Mouse (Mus musculus) forebrain, embryonic 15.5 days (tissue): ENCODE measurements at regions not wholly inside any gene's neighbourhood (a gene's known extent, or its start where the extent isn't known, plus 50 kb on each side); places are given as distances from the start of the nearest gene placed in this dataset.

Source experiments
- ATAC-seq: fragments of 200-750 bp; cut with Nextera tagmentation; replicated peaks from 2 replicates; pipeline ENCODE4 v1.8.0; 2017; ENCODE audit warnings: mild to moderate bottlenecking, moderate TSS enrichment, moderate library complexity
- H3K27ac ChIP-seq: fragments of 300-500 bp; sonication (generic); replicated peaks from 2 replicates; pipeline ENCODE4 v1.5.1; 2015; ENCODE audit warnings: mild to moderate bottlenecking, inconsistent platforms
- H3K27me3 ChIP-seq: fragments of 300-500 bp; sonication (generic); 2 replicates; pipeline ENCODE4 v1.6.1; 2015; ENCODE audit warnings: inconsistent platforms
- H3K36me3 ChIP-seq: fragments of 300-500 bp; sonication (generic); 2 replicates; pipeline ENCODE4 v1.6.1; 2015; ENCODE audit warnings: mild to moderate bottlenecking, inconsistent platforms
- H3K4me1 ChIP-seq: fragments of 300-500 bp; sonication (generic); 2 replicates; pipeline ENCODE4 v1.6.1; 2015; ENCODE audit warnings: inconsistent platforms
- H3K4me2 ChIP-seq: fragments of 300-500 bp; sonication (generic); replicated peaks from 2 replicates; pipeline ENCODE4 v1.6.1; 2015; ENCODE audit warnings: mild to moderate bottlenecking, inconsistent platforms
- H3K4me3 ChIP-seq: fragments of 300-500 bp; sonication (generic); 2 replicates; pipeline ENCODE4 v1.5.1; 2015; ENCODE audit warnings: mild to moderate bottlenecking, inconsistent platforms
- H3K9ac ChIP-seq: fragments of 300-500 bp; sonication (generic); replicated peaks from 2 replicates; pipeline ENCODE4 v1.6.1; 2015; ENCODE audit warnings: mild to moderate bottlenecking, inconsistent platforms
- H3K9me3 ChIP-seq: fragments of 300-500 bp; sonication (generic); 2 replicates; pipeline ENCODE4 v1.6.1; 2016; ENCODE audit warnings: inconsistent platforms
- WGBS: fragments of 180-500 bp; shearing (Covaris S2); methylation state at CpG from one replicate; pipeline ENCODE4 v1.1.7; 2015; ENCODE audit warnings: mixed read lengths; 5-methylcytosine and 5-hydroxymethylcytosine counted together

DNA sequence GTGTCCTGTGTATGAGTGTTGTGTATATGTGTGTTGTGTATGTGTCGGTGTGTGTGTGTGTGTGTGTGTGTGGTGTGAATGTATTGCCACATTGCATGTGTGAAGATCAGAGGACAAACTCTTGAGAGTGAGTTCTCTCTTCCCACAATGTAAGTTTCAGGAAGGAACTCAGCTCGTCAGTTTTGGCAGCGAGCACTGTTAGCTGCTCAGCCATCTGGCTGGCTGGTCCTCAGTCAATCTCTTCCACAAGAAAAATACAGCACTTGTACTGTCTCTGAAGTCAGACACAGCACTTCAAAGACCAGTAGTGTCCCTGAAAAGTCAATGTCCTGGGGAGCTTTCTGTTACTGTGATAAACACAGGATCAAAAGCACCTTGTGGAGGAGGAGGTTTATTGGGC lies 226.6 kb downstream of the Fam43a start:
- WGBS, result 56% methylated on average over 3 of the region's 3 CpGs
- Histone ChIP-seq H3K4me2 (no peak overlapping the region), H3K4me3 (no peak overlapping the region), H3K9ac (no peak overlapping the region), H3K4me1 (peaks cover 12% of the 10 kb centered on the region), H3K36me3 (no peaks in the 10 kb centered on the region), H3K9me3 (no peaks in the 10 kb centered on the region), H3K27me3 (no peaks in the 10 kb centered on the region), H3K27ac (peak overlapping the region; percentile 67)
- ATAC-seq, result peak; percentile 73; the same call in 1 of the 2 replicates

DNA sequence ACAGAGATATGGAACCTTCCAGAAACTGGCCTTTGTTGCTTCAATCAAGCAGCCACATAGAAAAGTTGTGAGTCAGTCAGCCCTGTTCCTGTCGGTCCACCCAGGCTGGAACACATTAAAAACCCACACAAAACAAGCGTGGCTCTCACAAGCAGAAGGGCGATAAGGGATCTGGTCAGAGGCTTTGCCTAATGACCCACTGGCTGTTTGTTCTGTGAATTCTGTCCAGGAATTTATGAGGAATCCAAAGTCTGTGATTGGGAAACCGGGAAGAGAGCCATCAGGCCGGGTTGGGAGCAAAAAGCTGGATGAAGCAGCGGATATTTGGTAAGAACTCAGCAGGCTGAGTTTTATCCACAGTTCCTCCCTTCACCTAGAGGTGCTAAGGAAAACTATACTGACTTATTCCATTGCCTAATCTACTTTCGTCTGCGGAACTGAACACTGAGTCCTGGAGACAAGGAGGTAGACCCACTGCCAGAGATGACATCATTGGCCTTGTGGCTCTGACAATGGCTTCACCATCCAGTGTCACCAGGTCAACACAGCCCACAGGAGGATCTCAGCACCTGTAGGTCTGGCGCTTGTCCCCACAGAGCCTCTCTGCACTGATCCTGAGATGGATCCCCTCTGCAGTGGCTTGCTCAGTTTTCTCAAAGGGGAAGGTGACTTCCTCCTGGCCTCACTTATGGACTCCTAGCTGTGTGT lies 228.5 kb downstream of the Fam43a start:
- WGBS, result 85% methylated on average over 9 of the region's 9 CpGs
- H3K27me3 ChIP-seq, result no peaks in the 10 kb centered on the region

DNA sequence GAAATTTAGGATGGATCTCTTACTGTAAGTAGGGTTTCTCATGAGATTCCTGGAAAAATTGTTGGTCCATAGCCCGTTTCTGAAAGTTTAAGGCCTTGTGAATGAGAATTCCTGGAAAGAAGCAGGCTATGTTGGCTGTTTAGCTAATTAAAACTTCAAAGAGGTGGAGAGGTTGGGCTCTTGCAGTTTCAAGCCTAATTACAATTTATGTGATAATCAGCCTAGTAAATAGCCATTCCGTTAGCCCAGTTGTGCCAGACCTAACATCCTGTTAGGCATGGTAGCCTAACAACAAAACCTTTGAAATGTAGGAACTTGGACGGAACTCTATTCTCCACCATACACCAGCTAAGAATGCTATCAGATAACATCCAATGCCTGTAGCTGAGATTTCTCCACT lies 235.0 kb downstream of the Fam43a start:
- WGBS, result 23% methylated on average over 3 of the region's 3 CpGs
- no peak for ATAC-seq

More for the DNA sequence above, 228.5 kb downstream of the Fam43a start:
- no peaks in the 10 kb centered on the region for H3K36me3 ChIP-seq
- peaks cover 4% of the 10 kb centered on the region for H3K4me1 ChIP-seq
- no peaks in the 10 kb centered on the region for H3K9me3 ChIP-seq
- H3K4me2 ChIP-seq, result no peak overlapping the region
- no peak overlapping the region for H3K9ac ChIP-seq
- no peak overlapping the region for H3K27ac ChIP-seq
- ATAC-seq, result no peak
- no peak overlapping the region for H3K4me3 ChIP-seq

DNA sequence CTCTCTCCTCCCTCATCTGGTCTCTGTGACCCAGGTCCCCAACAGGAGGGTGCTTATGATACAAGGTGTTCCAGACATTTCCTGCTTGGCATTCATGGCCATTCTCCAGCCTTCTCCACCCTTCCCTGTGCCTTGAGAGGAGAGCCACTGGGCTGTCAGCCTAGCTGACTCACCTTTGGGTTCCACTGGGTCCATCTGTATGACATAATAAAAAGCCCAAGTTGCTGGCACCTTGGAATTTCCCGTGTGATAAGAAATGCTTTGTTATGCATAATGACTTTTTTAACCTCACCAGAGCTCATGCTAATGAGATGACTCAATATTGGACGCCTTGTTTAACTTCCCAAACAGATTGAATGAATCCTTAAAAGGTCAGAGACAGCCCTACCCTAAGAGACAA lies 236.2 kb downstream of the Fam43a start:
- Histone ChIP-seq H3K27me3 (no peaks in the 10 kb centered on the region), H3K4me2 (no peak overlapping the region), H3K27ac (no peak overlapping the region), H3K4me3 (no peak overlapping the region), H3K36me3 (no peaks in the 10 kb centered on the region), H3K4me1 (no peaks in the 10 kb centered on the region), H3K9ac (no peak overlapping the region), H3K9me3 (no peaks in the 10 kb centered on the region)
- ATAC-seq, result no peak
- WGBS, result 34% methylated on average over 2 of the region's 2 CpGs

More for the DNA sequence above, 235.0 kb downstream of the Fam43a start:
- no peaks in the 10 kb centered on the region for H3K27me3 ChIP-seq
- H3K4me1 ChIP-seq, result no peaks in the 10 kb centered on the region
- H3K9ac ChIP-seq, result no peak overlapping the region
- no peak overlapping the region for H3K27ac ChIP-seq
- H3K4me2 ChIP-seq, result no peak overlapping the region
- no peak overlapping the region for H3K4me3 ChIP-seq
- no peaks in the 10 kb centered on the region for H3K9me3 ChIP-seq
- no peaks in the 10 kb centered on the region for H3K36me3 ChIP-seq

DNA sequence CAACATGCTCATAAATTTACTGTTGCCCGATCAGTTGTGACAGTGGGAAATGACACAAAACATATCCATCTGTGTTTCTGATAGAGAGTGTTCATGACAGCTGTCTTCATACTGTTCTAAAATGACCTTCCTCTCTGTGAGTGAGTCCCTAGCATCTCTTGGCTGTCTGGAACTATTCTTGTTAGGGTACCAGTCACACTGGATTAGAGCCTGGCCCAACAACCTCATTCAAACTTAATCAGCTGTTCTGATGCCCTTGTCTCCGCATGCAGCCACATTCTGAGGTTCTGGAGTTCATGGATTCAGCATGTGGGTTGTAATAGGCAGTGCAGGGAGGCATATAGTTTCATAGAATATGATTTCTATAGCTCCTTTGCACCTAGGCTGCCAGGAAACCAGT lies 238.4 kb downstream of the Xxylt1 start:
- no peaks in the 10 kb centered on the region for H3K9me3 ChIP-seq
- no peaks in the 10 kb centered on the region for H3K4me1 ChIP-seq
- no peak overlapping the region for H3K27ac ChIP-seq
- no peak for ATAC-seq
- WGBS, result 80% methylated on average over 2 of the region's 2 CpGs
- H3K4me2 ChIP-seq, result no peak overlapping the region
- H3K27me3 ChIP-seq, result no peaks in the 10 kb centered on the region
- H3K9ac ChIP-seq, result no peak overlapping the region
- no peaks in the 10 kb centered on the region for H3K36me3 ChIP-seq
- no peak overlapping the region for H3K4me3 ChIP-seq

- no peak for ATAC-seq
- Histone ChIP-seq H3K4me2 (no peak overlapping the region), H3K4me3 (no peak overlapping the region), H3K36me3 (no peaks in the 10 kb centered on the region), H3K4me1 (no peaks in the 10 kb centered on the region), H3K9ac (no peak overlapping the region), H3K9me3 (no peaks in the 10 kb centered on the region), H3K27me3 (no peaks in the 10 kb centered on the region), H3K27ac (no peak overlapping the region)
- WGBS, result 70% methylated on average over 1 of the region's 1 CpGs
These were observed 228.6 kb downstream of the Xxylt1 start for GRCm38 (mm10) chr16:30852595-30852994.

- Histone ChIP-seq H3K9ac (no peak overlapping the region), H3K4me3 (no peak overlapping the region), H3K36me3 (no peaks in the 10 kb centered on the region), H3K27ac (no peak overlapping the region), H3K27me3 (no peaks in the 10 kb centered on the region), H3K4me2 (no peak overlapping the region), H3K4me1 (no peaks in the 10 kb centered on the region), H3K9me3 (no peaks in the 10 kb centered on the region)
- 84% methylated on average over 4 of the region's 4 CpGs for WGBS
- no peak for ATAC-seq
These were observed 226.5 kb downstream of the Xxylt1 start for GRCm38 (mm10) chr16:30854716-30855115.

- Histone ChIP-seq H3K4me3 (no peak overlapping the region), H3K27ac (no peak overlapping the region), H3K36me3 (no peaks in the 10 kb centered on the region), H3K9ac (no peak overlapping the region), H3K4me1 (no peaks in the 10 kb centered on the region), H3K9me3 (no peaks in the 10 kb centered on the region), H3K27me3 (no peaks in the 10 kb centered on the region), H3K4me2 (no peak overlapping the region)
- WGBS, result 57% methylated on average over 2 of the region's 2 CpGs
- ATAC-seq, result no peak
These were observed 223.6 kb downstream of the Xxylt1 start for GRCm38 (mm10) chr16:30857656-30858055.

DNA sequence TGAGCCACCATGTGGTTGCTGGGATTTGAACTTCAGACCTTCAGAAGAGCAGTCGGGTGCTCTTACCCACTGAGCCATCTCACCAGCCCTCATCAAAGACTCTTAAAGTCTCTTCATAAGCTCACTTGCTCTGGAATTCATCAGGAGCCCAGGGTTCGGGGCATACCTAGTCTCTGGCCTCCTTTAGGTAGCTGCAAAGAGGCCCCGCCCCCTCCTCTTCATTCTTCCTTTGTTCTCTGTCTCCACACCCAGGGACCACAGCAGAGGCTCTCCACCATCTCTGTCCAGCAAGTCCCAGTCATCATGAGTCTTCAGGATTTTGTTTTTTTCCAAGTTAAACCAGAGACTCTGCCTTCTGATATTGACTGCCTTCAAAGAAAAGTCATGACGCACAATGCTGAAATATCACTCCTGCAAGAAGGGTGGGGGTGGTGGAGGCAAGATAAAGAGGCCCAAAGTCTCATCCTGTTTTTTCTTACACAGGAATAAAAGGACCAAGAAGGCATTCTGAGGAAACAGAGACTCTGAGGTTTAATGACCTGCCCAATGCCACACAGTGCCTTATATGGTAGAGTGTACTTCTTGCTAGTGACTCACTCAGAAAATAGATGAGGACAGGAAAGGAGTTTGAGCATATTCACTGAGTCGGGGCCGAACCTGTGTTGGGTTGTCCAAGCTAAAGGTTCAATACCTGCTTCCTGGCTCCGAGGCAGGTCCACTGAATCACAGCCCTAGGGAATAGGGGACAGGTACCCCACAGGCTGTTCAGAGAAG lies 211.9 kb downstream of the Xxylt1 start:
- no peak overlapping the region for H3K4me3 ChIP-seq
- H3K9me3 ChIP-seq, result no peaks in the 10 kb centered on the region
- H3K9ac ChIP-seq, result no peak overlapping the region
- WGBS, result 88% methylated on average over 7 of the region's 7 CpGs
- H3K36me3 ChIP-seq, result no peaks in the 10 kb centered on the region
- H3K4me2 ChIP-seq, result no peak overlapping the region
- no peaks in the 10 kb centered on the region for H3K27me3 ChIP-seq
- H3K4me1 ChIP-seq, result peaks cover 14% of the 10 kb centered on the region
- ATAC-seq, result no peak
- no peak overlapping the region for H3K27ac ChIP-seq

DNA sequence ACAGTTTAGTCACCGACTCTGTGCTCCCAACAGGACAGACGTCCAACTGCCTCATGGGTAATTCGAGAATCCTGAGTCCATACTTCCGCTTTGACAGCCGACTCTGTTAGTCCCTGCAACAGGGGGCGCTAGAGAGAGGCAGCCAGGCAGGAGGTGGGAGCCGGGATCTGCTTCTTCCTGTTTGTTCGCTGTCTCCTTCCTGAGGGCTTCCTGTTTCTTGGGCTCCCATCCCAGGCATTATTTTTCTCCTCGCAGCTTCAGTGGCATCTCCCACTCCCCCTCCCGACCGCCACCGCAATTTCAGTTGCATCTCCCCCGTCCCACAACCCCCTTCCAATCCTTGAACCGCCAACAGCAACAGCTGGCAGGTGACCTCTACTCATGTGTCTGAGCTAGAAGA lies 211.1 kb downstream of the Xxylt1 start:
- no peaks in the 10 kb centered on the region for H3K9me3 ChIP-seq
- no peaks in the 10 kb centered on the region for H3K27me3 ChIP-seq
- no peak overlapping the region for H3K4me3 ChIP-seq
- no peak overlapping the region for H3K27ac ChIP-seq
- no peak for ATAC-seq
- 82% methylated on average over 14 of the region's 14 CpGs for WGBS
- H3K4me2 ChIP-seq, result no peak overlapping the region
- H3K36me3 ChIP-seq, result no peaks in the 10 kb centered on the region
- peaks cover 14% of the 10 kb centered on the region for H3K4me1 ChIP-seq
- H3K9ac ChIP-seq, result no peak overlapping the region

- H3K27ac ChIP-seq, result no peak overlapping the region
- H3K36me3 ChIP-seq, result no peaks in the 10 kb centered on the region
- peaks cover 14% of the 10 kb centered on the region for H3K4me1 ChIP-seq
- no peak overlapping the region for H3K9ac ChIP-seq
- H3K4me2 ChIP-seq, result no peak overlapping the region
- H3K27me3 ChIP-seq, result no peaks in the 10 kb centered on the region
- 29% methylated on average over 2 of the region's 2 CpGs for WGBS
- H3K9me3 ChIP-seq, result no peaks in the 10 kb centered on the region
- no peak for ATAC-seq
- no peak overlapping the region for H3K4me3 ChIP-seq
These were observed 210.6 kb downstream of the Xxylt1 start for GRCm38 (mm10) chr16:30870676-30871075.

- Histone ChIP-seq H3K27me3 (no peaks in the 10 kb centered on the region), H3K4me1 (peaks cover 14% of the 10 kb centered on the region), H3K36me3 (no peaks in the 10 kb centered on the region), H3K27ac (no peak overlapping the region), H3K4me2 (no peak overlapping the region), H3K9ac (no peak overlapping the region), H3K4me3 (no peak overlapping the region), H3K9me3 (no peaks in the 10 kb centered on the region)
- 89% methylated on average over 5 of the region's 5 CpGs for WGBS
- ATAC-seq, result no peak
These were observed 209.1 kb downstream of the Xxylt1 start for GRCm38 (mm10) chr16:30872147-30872546.
